Mouse (Mus musculus): ENCODE measurements around the gene Prn.

- TF ChIP-seq POLR2A (IDR thresholded peaks at IDR 0.05; ENCODE audit: insufficient read length, low read depth) (no peak), TCF12 (IDR thresholded peaks at IDR 0.05; ENCODE audit: insufficient read depth, poor library complexity, severe bottlenecking) (no peak), E2F4 (IDR thresholded peaks at IDR 0.05; ENCODE audit: insufficient read depth) (no peak), USF1 (IDR thresholded peaks at IDR 0.05; ENCODE audit: low read depth) (no peak), MAX (IDR thresholded peaks at IDR 0.05; ENCODE audit: low read depth) (no peak), SRF (IDR thresholded peaks at IDR 0.05; ENCODE audit: control insufficient read depth, insufficient read length, low read depth) (no peak), CEBPB (IDR thresholded peaks at IDR 0.05; ENCODE audit: insufficient read depth, poor library complexity, severe bottlenecking) (no peak), TCF3 (IDR thresholded peaks at IDR 0.05; ENCODE audit: insufficient read length, low read depth) (no peak), MYOG (IDR thresholded peaks at IDR 0.05; ENCODE audit: control insufficient read depth in 1 of 3, insufficient read depth in 1 of 3, insufficient read length in 2 of 3, low read depth in 2 of 3) (no peak), POLR2AphosphoS2 (IDR thresholded peaks at IDR 0.05; ENCODE audit: insufficient read length, low read depth) (no peak), MYOD1 (IDR thresholded peaks at IDR 0.05; ENCODE audit: control insufficient read depth in 1 of 3, insufficient read length in 2 of 3, low read depth in 2 of 3) (no peak), REST (IDR thresholded peaks at IDR 0.05; ENCODE audit: insufficient read depth, insufficient read length) (no peak)
Measured at GRCm38 (mm10) chr2:131949767-131950597, 40.2 kb downstream of the Prn start.
